Mouse (Mus musculus) embryonic facial prominence, embryonic 15.5 days (tissue): ENCODE measurements around the gene Slc25a42. TPM values are rescaled to one million over a fixed set of nuclear protein-coding genes. Genes with fewer than 3 reads are reported as not detected.
"Not testable (repeated sequence)": the region's sequence is repeated elsewhere in the genome, so short reads cannot be mapped to it uniquely, and the experiment has no call there.

Experiments
- ATAC-seq: fragments of 200-750 bp; cut with Nextera tagmentation; 2 replicates; pipeline ENCODE4 v1.8.0; 2017; ENCODE audit warnings: low read depth, moderate TSS enrichment; ENCODE audit not compliant: insufficient number of reproducible peaks, low FRiP score, low TSS enrichment
- H3K27ac ChIP-seq: fragments of 300-500 bp; sonication (generic); replicated peaks from 2 replicates; pipeline ENCODE4 v1.5.1; 2015; ENCODE audit warnings: mild to moderate bottlenecking, inconsistent platforms
- H3K27me3 ChIP-seq: fragments of 300-500 bp; sonication (generic); 2 replicates; pipeline ENCODE4 v1.6.1; 2015; ENCODE audit warnings: inconsistent platforms
- H3K36me3 ChIP-seq: fragments of 300-500 bp; sonication (generic); 2 replicates; pipeline ENCODE4 v1.6.1; 2015; ENCODE audit warnings: mild to moderate bottlenecking, inconsistent platforms
- H3K4me1 ChIP-seq: fragments of 300-500 bp; sonication (generic); 2 replicates; pipeline ENCODE4 v1.6.1; 2015; ENCODE audit warnings: inconsistent platforms
- H3K4me2 ChIP-seq: fragments of 300-500 bp; sonication (generic); replicated peaks from 2 replicates; pipeline ENCODE4 v1.6.1; 2015; ENCODE audit warnings: mild to moderate bottlenecking, inconsistent platforms
- H3K4me3 ChIP-seq: fragments of 300-500 bp; sonication (generic); replicated peaks from 2 replicates; pipeline ENCODE4 v1.5.1; 2015; ENCODE audit warnings: mild to moderate bottlenecking, inconsistent platforms
- H3K9ac ChIP-seq: fragments of 300-500 bp; sonication (generic); 2 replicates; pipeline ENCODE4 v1.6.1; 2015; ENCODE audit warnings: inconsistent platforms
- H3K9me3 ChIP-seq: fragments of 300-500 bp; sonication (generic); replicated peaks from 2 replicates; pipeline ENCODE4 v1.6.1; 2016; ENCODE audit warnings: inconsistent platforms
- WGBS: fragments of 180-500 bp; shearing (Covaris S2); methylation state at CpG from one replicate; pipeline ENCODE4 v1.1.7; 2015; 5-methylcytosine and 5-hydroxymethylcytosine counted together
- polyA plus RNA-seq: library from polyadenylated mRNA; unstranded; fragments of >200 nt; fragmentation: Nextera tagmentation; extraction: Ambion mirVana; gene quantifications from 2 replicates; pipeline ENCODE4 v1.2.1, GENCODE M21; 2015

The Slc25a42 gene
- polyA plus RNA-seq, 1 experiment from 2014 or later = 8.9 TPM

DNA sequence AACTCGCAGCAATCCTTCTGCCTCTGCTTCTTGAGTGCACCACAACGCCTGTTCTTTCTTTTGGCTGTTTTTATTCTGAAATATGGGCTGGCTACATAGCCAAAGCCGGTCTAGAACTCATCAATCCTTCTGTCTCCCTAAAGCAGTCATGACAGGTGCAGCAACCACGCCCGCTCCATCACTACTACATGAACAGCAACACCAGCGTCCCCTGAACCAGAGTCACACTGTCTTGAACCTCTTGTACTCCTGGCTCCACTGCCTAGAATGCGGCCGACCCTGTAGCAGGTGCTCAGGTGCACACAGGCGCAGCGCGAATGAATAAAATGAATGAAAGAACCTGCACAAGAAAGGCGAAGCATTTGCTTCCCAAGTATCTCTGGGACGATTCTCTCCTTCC lies 21.5 kb upstream of the Slc25a42 start:
- H3K27me3 ChIP-seq = no peaks in the 10 kb centered on the region

DNA sequence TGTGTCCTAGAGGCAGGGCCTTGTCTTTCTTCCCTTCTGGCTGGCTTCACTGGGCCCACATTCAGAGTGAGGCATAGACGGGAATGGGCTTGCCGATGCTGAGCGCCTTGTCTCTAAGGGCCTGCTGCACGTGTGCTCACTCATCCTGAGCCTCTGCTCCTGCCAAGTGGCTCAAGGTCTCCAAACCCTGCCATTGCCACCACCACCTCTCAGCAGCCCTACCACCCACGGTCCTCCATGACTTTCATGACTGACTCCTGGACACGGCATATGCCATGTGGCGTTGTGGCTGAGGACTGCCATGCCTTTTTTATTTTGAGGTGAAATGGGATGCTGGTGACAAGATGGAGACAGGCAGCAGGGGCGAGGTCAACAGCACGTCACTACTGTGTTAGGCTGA lies 18.7 kb upstream of the Slc25a42 start:
- no peak for ATAC-seq
- 91% methylated on average over 9 of the region's 9 CpGs for WGBS
- peaks cover 29% of the 10 kb centered on the region; the same call in 1 of the 2 replicates for H3K36me3 ChIP-seq
- H3K4me1 ChIP-seq = peaks cover 14% of the 10 kb centered on the region
- no peaks in the 10 kb centered on the region for H3K27me3 ChIP-seq
- H3K4me2 ChIP-seq = no peak overlapping the region
- H3K27ac ChIP-seq = no peak overlapping the region
- H3K9ac ChIP-seq = no peak overlapping the region
- H3K4me3 ChIP-seq = no peak overlapping the region
- no peaks in the 10 kb centered on the region for H3K9me3 ChIP-seq

More for the DNA sequence above, 21.5 kb upstream of the Slc25a42 start:
- H3K27ac ChIP-seq = peak overlapping the region; percentile 97; the same call in 1 of the 2 replicates
- H3K4me2 ChIP-seq = peak overlapping the region; percentile 93
- peaks cover 16% of the 10 kb centered on the region for H3K4me1 ChIP-seq
- WGBS = 6% methylated on average over 13 of the region's 13 CpGs
- H3K9me3 ChIP-seq = no peaks in the 10 kb centered on the region
- H3K36me3 ChIP-seq = peaks cover 41% of the 10 kb centered on the region
- H3K4me3 ChIP-seq = peak overlapping the region; percentile 89
- ATAC-seq = no peak
- peak overlapping the region; percentile 71 for H3K9ac ChIP-seq

DNA sequence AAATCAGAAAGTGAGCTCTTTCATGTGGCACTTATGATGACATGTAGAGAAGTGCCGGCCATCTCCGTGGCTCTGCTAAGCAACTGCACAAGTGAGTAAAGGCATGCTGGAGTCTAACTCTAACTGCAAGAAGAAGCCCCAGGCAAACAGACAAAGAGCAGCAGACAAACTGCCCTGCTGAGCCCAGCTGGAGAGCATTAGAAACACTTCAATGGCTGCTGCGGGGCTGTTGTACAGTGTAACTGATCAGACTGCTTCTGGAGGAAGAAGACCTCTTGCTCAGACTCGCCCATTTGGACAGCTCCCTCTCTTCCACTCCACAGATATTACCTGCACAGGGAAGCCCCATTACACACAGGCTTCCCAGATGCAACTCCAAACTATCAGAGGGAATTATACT lies 15.9 kb upstream of the Slc25a42 start:
- Histone ChIP-seq H3K27me3 (no peaks in the 10 kb centered on the region), H3K4me2 (no peak overlapping the region), H3K9ac (no peak overlapping the region), H3K4me3 (no peak overlapping the region), H3K27ac (no peak overlapping the region), H3K36me3 (peaks cover 55% of the 10 kb centered on the region), H3K9me3 (no peaks in the 10 kb centered on the region), H3K4me1 (peaks cover under 1% of the 10 kb centered on the region)
- no peak for ATAC-seq
- 28% methylated on average over 4 of the region's 4 CpGs for WGBS

DNA sequence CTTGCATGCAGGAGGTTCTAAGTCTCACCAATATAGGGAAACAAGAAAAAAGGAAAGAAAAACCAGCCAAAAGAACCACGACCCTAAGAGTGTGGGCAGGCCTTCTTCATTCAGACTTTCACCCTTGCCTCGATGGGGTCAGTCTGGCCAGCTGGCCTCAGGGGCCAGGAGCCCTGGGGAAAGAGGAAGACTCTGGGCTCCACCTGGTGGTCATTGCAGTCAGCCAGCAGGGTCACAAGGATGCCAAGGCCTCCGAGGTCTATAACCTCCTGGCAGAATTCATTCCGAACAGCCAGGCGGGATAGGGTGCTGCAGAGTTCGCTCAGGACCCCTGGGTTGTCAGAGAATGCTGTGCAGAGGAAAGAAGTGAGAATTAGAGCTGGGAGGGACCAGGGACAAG lies 11.2 kb upstream of the Slc25a42 start:
- WGBS = 56% methylated on average over 6 of the region's 6 CpGs
- no peak for ATAC-seq

DNA sequence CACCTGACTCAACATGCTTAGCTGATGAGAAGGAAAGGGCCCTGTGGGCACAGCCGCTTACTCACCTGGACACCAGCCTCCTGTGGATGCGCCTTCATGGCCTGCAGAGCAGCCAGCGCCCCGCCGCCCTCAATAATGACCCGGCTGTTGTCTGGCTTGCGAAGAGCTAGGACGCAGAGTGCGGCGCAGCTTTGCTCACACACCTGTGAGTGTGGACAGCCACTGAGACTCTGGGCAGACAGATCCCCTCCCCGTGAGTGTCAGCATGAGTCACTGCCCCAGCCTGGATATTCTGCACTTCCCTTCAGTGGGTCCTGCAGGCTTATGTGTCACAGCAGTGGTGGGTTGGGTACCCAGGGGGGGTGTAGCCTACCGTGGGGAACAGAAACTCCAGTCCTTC lies 9.9 kb upstream of the Slc25a42 start:
- WGBS = 91% methylated on average over 12 of the region's 12 CpGs
- no peaks in the 10 kb centered on the region for H3K4me1 ChIP-seq
- H3K4me2 ChIP-seq = no peak overlapping the region
- H3K27ac ChIP-seq = no peak overlapping the region
- ATAC-seq = no peak
- no peaks in the 10 kb centered on the region for H3K27me3 ChIP-seq
- no peaks in the 10 kb centered on the region for H3K9me3 ChIP-seq
- H3K4me3 ChIP-seq = no peak overlapping the region
- peaks cover 47% of the 10 kb centered on the region for H3K36me3 ChIP-seq
- no peak overlapping the region for H3K9ac ChIP-seq

More for the DNA sequence above, 11.2 kb upstream of the Slc25a42 start:
- no peak overlapping the region for H3K4me3 ChIP-seq
- no peak overlapping the region for H3K4me2 ChIP-seq
- no peaks in the 10 kb centered on the region for H3K27me3 ChIP-seq
- H3K9ac ChIP-seq = no peak overlapping the region
- H3K36me3 ChIP-seq = peaks cover 55% of the 10 kb centered on the region
- H3K27ac ChIP-seq = no peak overlapping the region
- no peaks in the 10 kb centered on the region for H3K9me3 ChIP-seq
- H3K4me1 ChIP-seq = no peaks in the 10 kb centered on the region

DNA sequence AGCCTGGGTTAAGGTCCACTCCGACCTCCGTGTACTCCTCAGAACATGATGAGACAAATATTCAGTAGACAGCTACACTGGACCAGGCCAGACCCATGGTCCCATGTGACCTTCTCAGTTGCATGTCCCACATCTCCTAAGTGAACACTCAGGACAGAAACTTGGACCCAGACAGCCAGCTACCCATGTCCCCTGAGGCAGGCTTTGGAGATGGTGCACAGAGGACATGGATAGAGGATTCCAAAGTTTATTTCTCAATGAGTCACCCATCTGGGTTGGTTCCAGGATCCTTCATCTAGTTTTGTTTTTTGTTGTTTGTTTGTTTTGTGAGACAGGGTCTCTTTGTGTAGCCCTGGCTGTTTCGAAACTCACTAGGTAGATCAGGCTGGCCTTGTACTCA lies 8.8 kb upstream of the Slc25a42 start:
- Histone ChIP-seq H3K9ac (no peak overlapping the region), H3K36me3 (peaks cover 46% of the 10 kb centered on the region), H3K4me3 (no peak overlapping the region), H3K27ac (no peak overlapping the region), H3K9me3 (no peaks in the 10 kb centered on the region), H3K4me1 (no peaks in the 10 kb centered on the region), H3K27me3 (no peaks in the 10 kb centered on the region), H3K4me2 (no peak overlapping the region)
- WGBS = 94% methylated on average over 3 of the region's 3 CpGs
- ATAC-seq = no peak

DNA sequence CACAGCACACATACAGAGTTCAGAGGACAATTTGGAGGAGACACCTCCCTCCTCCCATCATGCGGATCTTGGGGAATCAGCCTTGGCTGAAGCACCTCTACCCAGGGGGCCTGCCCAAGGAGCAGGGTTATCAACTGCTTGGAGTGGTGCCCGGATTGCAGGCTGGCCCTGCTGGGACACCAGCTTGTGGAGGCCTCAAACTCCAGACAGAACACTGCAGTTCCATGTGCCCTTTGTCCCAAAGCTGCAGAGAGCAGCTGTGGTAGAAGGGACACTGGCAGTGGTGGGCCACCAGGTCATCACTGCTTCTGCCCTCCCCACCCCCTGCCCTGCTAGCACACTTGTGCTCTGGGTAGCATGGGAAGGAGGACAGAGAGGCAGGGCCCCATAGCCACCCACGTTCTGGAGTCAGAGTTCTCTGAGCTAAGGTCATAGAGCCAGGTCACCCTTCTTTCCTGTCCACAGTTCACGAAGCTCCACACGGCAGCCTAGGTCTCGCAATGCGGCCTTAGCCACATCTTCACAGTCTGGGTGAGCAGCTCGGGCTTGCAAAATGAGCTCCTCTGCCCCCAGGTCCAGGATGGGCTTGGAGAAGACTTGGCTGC lies 8.2 kb upstream of the Slc25a42 start:
- no peak for ATAC-seq

DNA sequence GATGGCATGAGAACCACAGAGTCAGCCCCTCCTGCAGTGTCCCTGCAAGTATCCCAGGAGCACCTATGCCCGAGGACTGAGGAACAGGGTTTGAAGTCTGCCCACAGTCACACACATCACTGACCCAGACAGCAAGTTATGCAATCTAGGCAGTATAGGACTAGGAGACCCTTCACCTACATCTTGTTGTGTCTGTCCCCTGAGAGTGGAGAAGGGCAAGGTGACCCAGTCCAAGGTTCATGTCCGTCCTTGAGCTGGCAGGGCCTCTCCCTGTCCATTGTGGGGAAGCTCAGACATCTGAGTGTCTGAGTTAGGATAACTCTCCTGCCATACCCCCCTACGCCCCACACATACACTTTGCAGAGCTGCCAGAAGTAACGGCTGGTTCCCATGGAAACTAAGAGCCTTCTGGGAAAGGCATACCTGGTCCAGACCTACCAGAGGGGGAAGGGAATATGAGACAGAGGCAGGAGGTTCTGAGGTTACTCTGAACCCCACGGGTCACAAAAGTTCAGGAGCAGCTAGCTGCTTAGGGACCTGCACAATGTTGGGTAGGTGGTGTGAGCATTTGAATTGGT lies 7.1 kb upstream of the Slc25a42 start:
- H3K9ac ChIP-seq = no peak overlapping the region
- no peaks in the 10 kb centered on the region for H3K27me3 ChIP-seq
- H3K4me3 ChIP-seq = no peak overlapping the region
- peaks cover 30% of the 10 kb centered on the region for H3K36me3 ChIP-seq
- WGBS = 55% methylated on average over 5 of the region's 5 CpGs
- no peaks in the 10 kb centered on the region for H3K9me3 ChIP-seq
- H3K4me2 ChIP-seq = no peak overlapping the region
- no peak for ATAC-seq
- no peak overlapping the region for H3K27ac ChIP-seq
- no peaks in the 10 kb centered on the region for H3K4me1 ChIP-seq

More for the DNA sequence above, 8.2 kb upstream of the Slc25a42 start:
- Histone ChIP-seq H3K27me3 (no peaks in the 10 kb centered on the region), H3K4me3 (no peak overlapping the region), H3K4me1 (no peaks in the 10 kb centered on the region), H3K27ac (no peak overlapping the region), H3K9me3 (no peaks in the 10 kb centered on the region), H3K9ac (no peak overlapping the region), H3K4me2 (no peak overlapping the region), H3K36me3 (peaks cover 41% of the 10 kb centered on the region)
- 73% methylated on average over 8 of the region's 8 CpGs for WGBS

DNA sequence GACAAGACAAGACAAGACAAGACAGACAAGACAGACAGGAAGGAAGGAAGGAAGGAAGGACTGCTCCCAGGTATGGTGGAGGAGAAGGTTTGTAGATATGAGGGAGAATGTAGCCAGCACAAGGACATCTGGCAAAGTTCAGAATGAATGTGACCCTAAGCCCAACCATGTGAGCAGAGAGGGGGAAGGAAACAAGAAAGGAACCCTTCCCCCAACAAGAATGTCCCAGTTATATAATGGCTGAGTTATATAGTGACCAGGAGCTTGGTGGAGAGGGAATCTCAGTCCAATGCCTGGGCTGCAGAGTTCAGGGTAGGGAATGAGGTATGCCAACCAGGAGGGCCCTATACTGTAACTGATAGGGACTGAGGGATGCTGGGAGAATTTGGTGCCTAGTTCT lies 5.3 kb upstream of the Slc25a42 start:
- ATAC-seq = no peak
- Histone ChIP-seq H3K4me2 (no peak overlapping the region), H3K27ac (no peak overlapping the region), H3K9me3 (no peaks in the 10 kb centered on the region), H3K4me1 (0 out of 2 replicates have a peak, but pooled peaks cover 4% of the 10 kb centered on the region), H3K36me3 (peaks cover 16% of the 10 kb centered on the region; the same call in 1 of the 2 replicates), H3K4me3 (no peak overlapping the region), H3K27me3 (no peaks in the 10 kb centered on the region), H3K9ac (no peak overlapping the region)

DNA sequence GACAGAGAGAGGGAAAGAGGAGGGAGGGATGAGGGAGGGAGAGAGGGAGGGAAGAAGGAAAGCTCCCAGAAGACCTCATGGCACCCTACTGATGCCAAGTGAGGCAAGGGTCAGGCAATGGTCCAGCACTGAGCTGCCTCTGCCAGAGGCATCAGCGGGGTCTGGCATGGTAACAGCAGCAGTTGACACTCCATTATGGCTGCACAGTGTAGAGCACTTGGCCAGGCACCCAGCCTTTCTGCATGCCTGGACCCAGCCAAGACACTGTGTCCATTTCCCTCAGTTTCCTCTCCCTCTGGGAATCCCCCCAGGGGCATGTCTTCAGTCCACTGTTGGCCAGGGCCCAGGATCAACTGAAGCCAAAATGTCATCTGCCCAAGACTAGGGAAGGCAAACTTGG lies 4.5 kb upstream of the Slc25a42 start:
- H3K4me2 ChIP-seq = no peak overlapping the region
- peaks cover 7% of the 10 kb centered on the region; the same call in 1 of the 2 replicates for H3K36me3 ChIP-seq
- no peak overlapping the region for H3K9ac ChIP-seq
- no peaks in the 10 kb centered on the region for H3K27me3 ChIP-seq
- H3K9me3 ChIP-seq = no peaks in the 10 kb centered on the region
- no peak for ATAC-seq
- H3K27ac ChIP-seq = no peak overlapping the region
- no peak overlapping the region for H3K4me3 ChIP-seq
- peaks cover 6% of the 10 kb centered on the region; the same call in 1 of the 2 replicates for H3K4me1 ChIP-seq
- 61% methylated on average over 1 of the region's 1 CpGs for WGBS

DNA sequence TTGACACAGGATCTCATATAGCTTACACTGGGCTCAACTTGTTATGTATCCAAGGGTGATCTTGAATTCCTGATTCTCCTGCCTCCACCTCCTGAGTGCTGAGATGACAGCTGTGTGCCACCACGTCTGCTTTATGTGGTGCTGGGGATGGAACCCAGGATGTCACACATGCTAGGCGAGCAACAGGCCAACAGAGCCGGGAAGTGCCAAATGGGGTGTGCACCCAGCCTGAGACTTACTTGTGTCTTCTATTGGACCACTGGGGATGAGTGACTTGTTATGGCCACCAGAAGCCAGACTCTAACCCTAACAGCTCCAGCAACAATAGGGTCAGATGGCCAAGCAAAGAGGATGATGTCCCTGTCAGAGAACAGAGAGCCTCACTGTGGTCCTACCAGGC lies 4.1 kb upstream of the Slc25a42 start:
- not testable (repeated sequence) for H3K36me3 ChIP-seq, H3K9ac ChIP-seq, ATAC-seq, H3K4me1 ChIP-seq, H3K27me3 ChIP-seq, H3K27ac ChIP-seq, H3K4me2 ChIP-seq, H3K4me3 ChIP-seq, H3K9me3 ChIP-seq
- WGBS = 76% methylated on average over 3 of the region's 3 CpGs

DNA sequence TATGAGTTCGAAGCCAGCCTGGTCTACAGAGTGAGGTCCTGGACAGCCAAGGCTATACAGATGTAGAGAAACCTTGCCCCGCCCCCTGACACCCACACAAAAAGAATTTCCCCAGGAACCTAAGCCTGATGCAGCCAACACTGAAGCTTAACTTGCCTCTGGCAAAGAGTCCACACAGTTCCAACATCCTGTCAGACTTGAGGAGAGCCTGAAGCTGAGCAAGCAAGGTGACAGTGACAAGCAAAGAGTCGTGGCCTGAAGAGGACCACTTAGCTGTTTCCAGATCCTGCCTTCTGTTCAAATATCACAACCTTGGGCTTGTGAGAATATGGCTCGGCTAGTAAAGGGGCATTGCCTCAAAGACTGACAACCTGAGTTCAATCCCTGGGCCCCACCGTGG lies 3.0 kb upstream of the Slc25a42 start:
- WGBS = 67% methylated on average over 5 of the region's 5 CpGs
- Histone ChIP-seq H3K4me1 (peaks cover 19% of the 10 kb centered on the region), H3K27me3 (no peaks in the 10 kb centered on the region), H3K27ac (no peak overlapping the region), H3K9me3 (no peaks in the 10 kb centered on the region), H3K4me2 (no peak overlapping the region), H3K9ac (no peak overlapping the region), H3K36me3 (no peaks in the 10 kb centered on the region), H3K4me3 (no peak overlapping the region)
- ATAC-seq = no peak
